Mouse (Mus musculus): ENCODE measurements around the gene Nxf7. TPM values are rescaled to one million over a fixed set of nuclear protein-coding genes. Genes with fewer than 3 reads are reported as not detected.
"Not testable (repeated sequence)": the region's sequence is repeated elsewhere in the genome, so short reads cannot be mapped to it uniquely, and the experiment has no call there.

Gene Nxf7
- polyA plus RNA-seq, 1 experiment from 2014 or later, result not detected

DNA sequence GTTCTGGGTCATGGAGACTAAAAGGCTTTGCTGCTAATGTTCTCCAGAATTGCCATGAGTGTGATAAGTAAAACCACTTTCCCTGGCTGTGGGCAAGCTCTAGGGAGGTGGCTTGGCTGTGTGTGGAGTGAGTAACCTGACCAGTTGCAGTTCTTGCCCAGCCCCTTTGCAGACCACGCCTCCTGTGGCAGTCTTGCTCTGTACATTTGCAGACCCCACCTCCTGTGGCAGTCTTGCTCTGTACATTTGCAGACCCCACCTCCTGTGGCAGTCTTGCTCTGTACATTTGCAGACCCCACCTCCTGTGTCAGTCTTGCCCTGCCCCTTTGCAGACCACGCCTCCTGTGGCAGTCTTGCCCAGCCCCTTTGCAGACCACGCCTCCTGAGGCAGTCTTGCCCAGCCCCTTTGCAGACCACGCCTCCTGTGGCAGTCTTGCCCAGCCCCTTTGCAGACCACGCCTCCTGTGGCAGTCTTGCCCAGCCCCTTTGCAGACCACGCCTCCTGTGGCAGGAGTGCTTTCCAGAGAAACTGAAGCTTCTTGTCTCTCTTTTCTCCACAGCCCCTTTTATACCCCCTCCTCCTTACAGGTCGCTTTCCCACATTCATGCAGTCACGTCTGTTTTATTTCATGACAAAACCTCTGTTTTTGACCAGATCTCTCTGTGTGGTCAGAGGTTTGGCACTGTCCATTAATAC, 24.2 kb downstream of the Nxf7 start:
- not testable (repeated sequence) for H3K36me3 ChIP-seq (ENCODE audit: insufficient read depth, low read length); H3K4me2 ChIP-seq (ENCODE audit: low read length); H3K9me3 ChIP-seq (replicated peaks; ENCODE audit: low read length); H3K4me1 ChIP-seq (replicated peaks; ENCODE audit: insufficient read depth, low read length); H3K27me3 ChIP-seq (ENCODE audit: insufficient read depth, low read length); H3K9ac ChIP-seq (ENCODE audit: low read depth, low read length); H3K27ac ChIP-seq; H3K4me3 ChIP-seq (replicated peaks; ENCODE audit: low read depth, low read length)
- ATAC-seq (replicated peaks; ENCODE audit: low FRiP score, low read depth), result peak; percentile 82
- peak; percentile 17; the same call in 1 of the 2 replicates for TF ChIP-seq CTCF (IDR thresholded peaks at IDR 0.05; ENCODE audit: low read depth)
- peak; percentile 36 for DNase-seq (ENCODE audit: low spot score)
- 28% methylated on average over 8 of the region's 8 CpGs for WGBS

DNA sequence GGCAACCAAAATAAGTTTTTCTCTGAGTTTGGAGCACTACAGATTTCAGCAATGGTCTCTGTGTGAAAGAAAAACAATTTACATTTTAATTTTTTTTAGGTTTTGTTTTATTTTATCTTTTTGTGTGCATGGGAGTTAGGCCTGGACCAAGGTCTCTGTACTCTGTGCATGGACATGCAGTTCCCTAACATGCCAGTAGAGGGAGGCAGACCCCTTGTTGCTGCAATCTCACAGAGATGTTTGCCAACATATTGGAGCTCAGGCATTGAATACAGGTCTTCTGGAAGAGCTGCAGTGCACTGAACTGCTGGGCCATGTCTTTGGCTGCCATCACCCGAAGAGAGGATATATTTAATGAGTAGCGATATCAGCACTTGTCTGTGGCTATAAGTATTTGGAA, 29.1 kb downstream of the Nxf7 start:
- TF ChIP-seq CTCF (IDR thresholded peaks at IDR 0.05; ENCODE audit: low read depth), result peak; percentile 74
- not testable (repeated sequence) for H3K36me3 ChIP-seq (ENCODE audit: insufficient read depth, low read length); H3K4me1 ChIP-seq (replicated peaks; ENCODE audit: insufficient read depth, low read length); H3K27me3 ChIP-seq (ENCODE audit: insufficient read depth, low read length); H3K9me3 ChIP-seq (replicated peaks; ENCODE audit: low read length); H3K4me2 ChIP-seq (ENCODE audit: low read length); H3K27ac ChIP-seq; H3K9ac ChIP-seq (ENCODE audit: low read depth, low read length); H3K4me3 ChIP-seq (replicated peaks; ENCODE audit: low read depth, low read length)
- WGBS, result 0% methylated on average over 1 of the region's 2 CpGs
- DNase-seq (ENCODE audit: low spot score), result peak; percentile 40
- ATAC-seq (replicated peaks; ENCODE audit: low FRiP score, low read depth), result 0 out of 2 replicates have a peak, but pooled peaks have one; percentile 57

DNA sequence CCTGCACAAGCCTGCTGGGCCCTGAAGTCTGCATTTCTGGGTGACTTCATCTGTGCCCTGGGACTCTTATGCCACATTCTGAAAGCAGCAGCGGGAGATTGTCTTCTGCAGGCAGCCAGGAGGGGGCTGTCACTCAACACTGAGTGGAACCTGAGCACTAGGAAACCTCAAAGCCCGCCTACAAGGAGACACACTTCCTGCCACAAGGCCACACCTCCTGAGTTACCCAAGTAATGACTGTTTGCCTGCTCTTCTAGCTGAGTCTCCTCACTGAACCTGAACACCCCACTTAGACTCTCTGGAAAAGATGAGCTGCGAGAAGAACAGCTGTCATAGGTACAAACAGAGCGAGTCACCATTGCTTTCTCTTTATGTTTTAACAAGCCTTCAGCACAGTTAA, 33.6 kb downstream of the Nxf7 start:
- 66% methylated on average over 4 of the region's 4 CpGs for WGBS
- not testable (repeated sequence) for H3K4me1 ChIP-seq (replicated peaks; ENCODE audit: insufficient read depth, low read length); H3K4me2 ChIP-seq (ENCODE audit: low read length); H3K9me3 ChIP-seq (replicated peaks; ENCODE audit: low read length); ATAC-seq (replicated peaks; ENCODE audit: low FRiP score, low read depth); H3K4me3 ChIP-seq (replicated peaks; ENCODE audit: low read depth, low read length); H3K27ac ChIP-seq; H3K27me3 ChIP-seq (ENCODE audit: insufficient read depth, low read length); H3K36me3 ChIP-seq (ENCODE audit: insufficient read depth, low read length); DNase-seq (ENCODE audit: low spot score); H3K9ac ChIP-seq (ENCODE audit: low read depth, low read length)

DNA sequence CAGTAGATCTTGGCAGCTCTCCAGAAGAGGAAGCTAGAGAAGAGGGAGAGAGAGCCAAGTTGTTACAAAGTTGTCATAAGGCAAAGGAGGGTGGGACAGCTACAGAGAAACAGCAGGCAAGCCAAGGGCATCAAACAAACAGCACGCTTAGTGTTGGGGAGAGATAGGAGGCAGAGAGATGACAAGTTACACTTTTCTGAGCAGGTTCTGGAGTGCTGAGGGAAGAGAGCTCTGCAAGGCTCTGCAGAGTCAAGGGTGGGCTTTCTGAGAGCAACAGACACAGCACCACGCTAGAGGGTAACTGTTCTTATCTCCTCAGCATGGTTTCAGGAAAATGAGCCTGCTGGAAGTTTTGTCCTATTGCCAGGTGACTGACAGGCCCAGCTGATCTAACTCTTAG, 35.7 kb downstream of the Nxf7 start:
- Histone ChIP-seq H3K27ac (no peak overlapping the region), H3K9me3 (replicated peaks; ENCODE audit: low read length) (no peaks in the 10 kb centered on the region), H3K4me2 (ENCODE audit: low read length) (no peak overlapping the region), H3K4me1 (replicated peaks; ENCODE audit: insufficient read depth, low read length) (no peaks in the 10 kb centered on the region), H3K4me3 (replicated peaks; ENCODE audit: low read depth, low read length) (no peak overlapping the region), H3K9ac (ENCODE audit: low read depth, low read length) (no peak overlapping the region), H3K36me3 (ENCODE audit: insufficient read depth, low read length) (no peaks in the 10 kb centered on the region), H3K27me3 (ENCODE audit: insufficient read depth, low read length) (no peaks in the 10 kb centered on the region)
- DNase-seq (ENCODE audit: low spot score) (peak; percentile 4), ATAC-seq (replicated peaks; ENCODE audit: low FRiP score, low read depth) (no peak)
- TF ChIP-seq CTCF (IDR thresholded peaks at IDR 0.05; ENCODE audit: low read depth), result no peak
- 34% methylated on average over 2 of the region's 2 CpGs for WGBS

DNA sequence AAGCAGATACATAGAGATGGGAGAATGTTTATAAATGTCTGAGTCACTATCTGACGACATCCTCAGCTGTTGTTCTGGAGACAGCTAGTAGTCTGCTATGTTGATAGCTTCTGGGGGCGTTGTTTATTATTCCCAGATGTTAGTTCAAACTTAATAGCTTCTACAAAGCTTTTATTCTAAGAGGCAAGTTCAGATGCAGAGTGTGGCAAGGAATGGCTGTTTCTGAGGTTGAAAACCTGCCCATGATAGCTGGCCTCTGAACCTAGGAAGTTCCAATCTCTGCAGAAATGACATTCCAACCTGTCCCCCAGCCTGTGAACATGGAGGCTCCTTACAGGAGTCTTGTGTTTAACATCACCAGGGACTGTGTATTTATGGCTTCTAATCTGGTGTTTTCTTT, 36.9 kb downstream of the Nxf7 start:
- not testable (repeated sequence) for H3K4me3 ChIP-seq (replicated peaks; ENCODE audit: low read depth, low read length); H3K9ac ChIP-seq (ENCODE audit: low read depth, low read length); ATAC-seq (replicated peaks; ENCODE audit: low FRiP score, low read depth); H3K4me2 ChIP-seq (ENCODE audit: low read length); DNase-seq (ENCODE audit: low spot score); H3K4me1 ChIP-seq (replicated peaks; ENCODE audit: insufficient read depth, low read length); H3K9me3 ChIP-seq (replicated peaks; ENCODE audit: low read length); H3K27ac ChIP-seq; H3K27me3 ChIP-seq (ENCODE audit: insufficient read depth, low read length); H3K36me3 ChIP-seq (ENCODE audit: insufficient read depth, low read length)
- 54% methylated on average over 2 of the region's 2 CpGs for WGBS

DNA sequence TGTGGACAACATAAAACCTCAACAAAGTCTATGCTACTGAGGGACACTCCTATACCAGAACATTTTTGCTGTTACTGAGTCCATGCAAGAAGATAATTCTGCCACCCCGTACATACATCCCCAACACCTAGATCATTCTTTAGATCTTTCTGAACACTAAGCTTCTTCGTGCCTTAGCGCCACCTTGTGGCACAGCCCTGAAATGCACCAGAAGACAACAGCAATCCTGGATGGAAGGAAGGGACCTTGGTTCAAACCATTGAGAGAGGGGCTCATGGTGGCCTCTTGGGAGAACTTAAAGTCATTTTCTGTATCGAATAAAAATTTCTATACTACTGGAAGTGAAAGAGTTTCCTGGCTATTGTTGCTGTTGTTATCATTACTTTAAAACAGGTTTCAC, 37.6 kb downstream of the Nxf7 start:
- WGBS, result 35% methylated on average over 4 of the region's 4 CpGs
- H3K4me2 ChIP-seq (ENCODE audit: low read length); ATAC-seq (replicated peaks; ENCODE audit: low FRiP score, low read depth); DNase-seq (ENCODE audit: low spot score); H3K36me3 ChIP-seq (ENCODE audit: insufficient read depth, low read length); H3K9me3 ChIP-seq (replicated peaks; ENCODE audit: low read length); H3K4me1 ChIP-seq (replicated peaks; ENCODE audit: insufficient read depth, low read length); H3K9ac ChIP-seq (ENCODE audit: low read depth, low read length); H3K27ac ChIP-seq; H3K27me3 ChIP-seq (ENCODE audit: insufficient read depth, low read length); H3K4me3 ChIP-seq (replicated peaks; ENCODE audit: low read depth, low read length): not testable (repeated sequence)
- peak; percentile 45; the same call in 1 of the 2 replicates for TF ChIP-seq CTCF (IDR thresholded peaks at IDR 0.05; ENCODE audit: low read depth)

DNA sequence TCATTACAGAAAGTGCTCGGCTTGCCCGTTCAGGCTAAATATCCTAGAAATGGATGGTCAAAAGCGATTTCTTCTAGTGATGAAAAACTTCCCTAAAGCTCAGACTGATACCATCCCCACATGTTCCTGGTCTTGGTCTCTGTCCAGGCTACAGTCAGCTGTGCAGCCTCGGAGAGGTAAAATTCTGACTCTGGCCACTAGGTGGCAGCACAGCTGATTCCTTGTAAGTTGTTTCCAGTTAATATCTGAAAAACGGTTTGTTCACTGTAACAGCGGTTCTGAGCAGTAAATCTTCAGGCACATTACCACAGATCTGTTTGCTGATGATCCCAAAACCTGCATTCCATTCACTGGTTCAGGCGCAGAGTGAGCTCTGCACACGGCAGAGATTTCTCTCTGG, 38.9 kb downstream of the Nxf7 start:
- not testable (repeated sequence) for H3K9me3 ChIP-seq (replicated peaks; ENCODE audit: low read length); H3K36me3 ChIP-seq (ENCODE audit: insufficient read depth, low read length); ATAC-seq (replicated peaks; ENCODE audit: low FRiP score, low read depth); H3K27me3 ChIP-seq (ENCODE audit: insufficient read depth, low read length); H3K4me2 ChIP-seq (ENCODE audit: low read length); H3K27ac ChIP-seq; H3K4me3 ChIP-seq (replicated peaks; ENCODE audit: low read depth, low read length); DNase-seq (ENCODE audit: low spot score); H3K4me1 ChIP-seq (replicated peaks; ENCODE audit: insufficient read depth, low read length); H3K9ac ChIP-seq (ENCODE audit: low read depth, low read length)
- TF ChIP-seq CTCF (IDR thresholded peaks at IDR 0.05; ENCODE audit: low read depth), result peak; percentile 40; the same call in 1 of the 2 replicates
- 31% methylated on average over 8 of the region's 8 CpGs for WGBS

Other genes with a start within 250 kb of the Nxf7 start
- gene Gm5128, start 225.5 kb downstream of the Nxf7 start, polyA plus RNA-seq (2015; fragmentation: Nextera tagmentation; extraction: Ambion mirVana), result not detected in 2 replicates
- not detected in 2 replicates for gene Gm7903, start 164.9 kb downstream of the Nxf7 start, polyA plus RNA-seq (2015; fragmentation: Nextera tagmentation; extraction: Ambion mirVana)
- gene AV320801, start 104.2 kb downstream of the Nxf7 start, polyA plus RNA-seq (2015; fragmentation: Nextera tagmentation; extraction: Ambion mirVana), result not detected in 2 replicates
- gene Prame, start 28.9 kb upstream of the Nxf7 start, polyA plus RNA-seq (2015; fragmentation: Nextera tagmentation; extraction: Ambion mirVana), result not detected in 2 replicates
- gene Tcp11x2, start 95.0 kb upstream of the Nxf7 start, polyA plus RNA-seq (2015; fragmentation: Nextera tagmentation; extraction: Ambion mirVana), result 0.08 TPM in 1 of 2 replicates, not detected in the other
- gene Tmsb15a, start 126.5 kb upstream of the Nxf7 start, polyA plus RNA-seq (2015; fragmentation: Nextera tagmentation; extraction: Ambion mirVana), result not detected in 2 replicates
- gene Armcx5, start 144.0 kb upstream of the Nxf7 start, polyA plus RNA-seq (2015; fragmentation: Nextera tagmentation; extraction: Ambion mirVana), result 9.3 and 9.6 TPM in 2 replicates
- gene Gprasp1, start 144.0 kb upstream of the Nxf7 start, polyA plus RNA-seq (2015; fragmentation: Nextera tagmentation; extraction: Ambion mirVana), result 28.0 and 29.8 TPM in 2 replicates
- gene Bhlhb9, start 198.8 kb upstream of the Nxf7 start, polyA plus RNA-seq (2015; fragmentation: Nextera tagmentation; extraction: Ambion mirVana), result 36.9 and 39.1 TPM in 2 replicates
- 14.1 and 15.8 TPM in 2 replicates for gene Gprasp2, start 240.3 kb upstream of the Nxf7 start, polyA plus RNA-seq (2015; fragmentation: Nextera tagmentation; extraction: Ambion mirVana)